Mouse (Mus musculus) brain, embryonic 14.5 days (tissue): ENCODE results near the gene Slc3a1.

ENCODE experiments used
- CTCF ChIP-seq: fragments of 200-500 bp; IDR thresholded peaks from 2 replicates; pipeline ENCODE4 v1.5.1; 2012; ENCODE audit warnings: inconsistent platforms, mild to moderate bottlenecking, moderate library complexity, borderline replicate concordance; ENCODE audit not compliant: insufficient read depth, insufficient read length; ENCODE audit errors: extremely low read depth
- POLR2A ChIP-seq: fragments of 200-500 bp; IDR thresholded peaks from 2 replicates; pipeline ENCODE4 v1.6.1; 2012; ENCODE audit warnings: mild to moderate bottlenecking, inconsistent platforms, borderline replicate concordance; ENCODE audit not compliant: poor library complexity, insufficient read depth, insufficient read length, severe bottlenecking; ENCODE audit errors: extremely low read depth

DNA sequence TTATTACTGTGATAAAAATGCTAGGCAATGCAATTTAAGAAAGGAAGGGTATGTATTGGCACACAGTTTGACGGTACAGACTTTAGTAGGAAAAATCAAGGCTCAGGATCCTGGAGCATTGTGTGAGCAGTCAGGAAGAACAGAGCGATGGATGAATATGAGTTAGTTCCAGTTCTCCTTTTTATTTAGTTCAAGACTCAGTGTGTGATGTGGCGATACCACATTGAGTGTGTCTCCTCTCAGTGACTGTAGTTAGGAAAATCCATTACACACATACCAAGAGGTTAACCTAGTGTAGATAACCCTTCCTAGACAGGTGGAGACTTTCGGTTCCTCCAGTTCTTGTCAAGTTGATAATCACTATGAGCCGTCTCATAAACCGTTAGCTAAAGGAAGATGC, 63.6 kb downstream of the Slc3a1 start:
- no peak for TF ChIP-seq CTCF
- no peak for TF ChIP-seq POLR2A
